Mouse (Mus musculus) adrenal gland, adult 2 months (tissue): ENCODE data around the gene Haus7. TPM values are rescaled to one million over a fixed set of nuclear protein-coding genes. Genes with fewer than 3 reads are reported as not detected.
"Not testable (repeated sequence)": the region's sequence is repeated elsewhere in the genome, so short reads cannot be mapped to it uniquely, and the experiment has no call there.

ENCODE experiments used
- DNase-seq: peaks from one replicate; pipeline ENCODE4 v3.0.0; 2021
- polyA plus RNA-seq: library from polyadenylated mRNA; depleted of rRNA; stranded (reverse); fragments of >200 nt; gene quantifications from 2 replicates; pipeline ENCODE4 v1.2.3, GENCODE M21; 2012; rRNA removed
- total RNA-seq, 2 experiments: library from RNA; stranded (reverse); gene quantifications; 2 replicates each; pipeline ENCODE4 v1.2.3; 2021

Gene Haus7
- total and polyA plus RNA-seq, 3 experiments, result 15.5 to 31.3 (median 20.3) TPM

- DNase-seq, result no peak
Measured at GRCm38 (mm10) chrX:73467446-73468241, 8.8 kb upstream of the Haus7 start.

DNA sequence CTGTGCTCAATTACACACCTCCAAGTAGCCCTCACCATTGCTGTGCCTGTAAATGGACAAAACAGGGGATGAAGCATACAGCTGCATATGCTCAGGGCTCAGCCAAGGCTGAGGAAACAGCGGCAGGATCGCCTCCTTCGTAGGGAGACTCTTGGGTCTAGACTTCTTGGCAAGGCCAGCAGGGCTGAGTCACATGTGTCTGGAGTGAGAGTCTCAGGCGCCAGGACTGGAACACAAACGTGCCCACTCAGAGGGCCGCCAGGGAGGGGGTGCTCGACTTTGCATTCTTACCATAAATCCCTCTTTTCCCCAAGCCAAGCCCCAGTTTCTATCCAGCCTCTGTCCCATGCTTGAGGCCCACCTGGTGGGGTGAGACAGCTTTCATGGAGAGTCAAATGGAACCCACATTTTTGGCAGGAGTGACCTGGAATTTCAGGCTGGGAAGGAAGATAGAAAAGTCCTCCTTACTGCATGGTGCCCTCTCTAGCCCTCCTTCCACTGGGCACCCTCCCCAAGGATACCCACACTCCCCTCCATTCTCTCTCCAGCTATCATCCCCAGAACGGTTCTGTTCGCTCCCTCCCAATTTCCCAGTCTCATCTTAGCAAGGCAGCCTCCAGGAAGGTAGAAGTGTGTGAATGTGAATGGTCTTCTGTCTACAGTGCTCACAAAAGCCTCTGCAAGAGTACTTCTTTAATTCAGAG is 6.8 kb upstream of the Haus7 start:
- peak; percentile 62 for DNase-seq

GRCm38 (mm10) chrX:73460792-73461191 is 1.9 kb upstream of the Haus7 start:
- DNase-seq, result no peak

GRCm38 (mm10) chrX:73451949-73452348 is 6.9 kb downstream of the Haus7 start:
- peak; percentile 62 for DNase-seq

- no peak for DNase-seq
Measured at GRCm38 (mm10) chrX:73441428-73441827, 17.4 kb downstream of the Haus7 start.

DNA sequence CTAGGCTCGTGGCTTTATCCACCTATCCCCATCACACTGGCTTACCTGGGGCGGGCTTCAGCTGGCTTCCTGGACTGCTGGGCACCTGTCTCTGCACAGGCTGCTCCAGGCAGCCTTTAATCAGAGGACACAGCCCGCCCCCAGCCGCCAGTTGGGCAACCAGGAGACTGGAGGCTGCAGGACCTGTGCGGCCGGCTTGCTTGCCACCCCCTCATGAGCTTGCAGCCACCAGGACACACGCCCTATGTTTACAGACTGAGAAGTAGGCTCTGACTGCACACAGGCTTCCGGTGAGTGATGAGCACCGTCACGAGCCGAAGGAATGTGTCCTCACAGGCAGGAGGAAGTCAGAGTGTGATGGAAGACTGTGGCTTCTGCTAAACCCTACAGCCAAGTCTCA is 23.6 kb downstream of the Haus7 start, which contains the start of gene Trex2:
Gene Trex2, minus strand, starts transcription at position 93 of the 400 bp plus-strand sequence.
- DNase-seq, result no peak

DNA sequence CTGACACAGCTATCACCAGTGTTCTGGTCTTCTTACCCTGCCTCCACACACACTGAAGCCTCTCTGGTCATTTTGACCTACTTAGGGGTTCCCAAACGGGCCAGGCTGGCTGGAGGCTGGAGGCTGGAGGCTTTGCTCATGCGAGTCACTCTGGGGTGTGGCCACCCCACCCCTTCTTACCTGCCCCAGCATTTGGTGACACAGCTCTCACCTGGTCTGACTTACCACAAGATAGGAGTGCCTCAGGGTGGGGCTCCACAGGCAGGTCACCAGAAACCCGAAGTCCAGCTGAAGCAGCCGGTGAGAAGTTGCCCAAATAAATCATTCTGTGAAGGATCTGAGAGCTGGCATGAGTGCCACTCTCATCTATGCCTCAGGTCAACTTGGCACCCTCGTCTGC is 26.0 kb downstream of the Haus7 start:
- DNase-seq, result no peak

DNA sequence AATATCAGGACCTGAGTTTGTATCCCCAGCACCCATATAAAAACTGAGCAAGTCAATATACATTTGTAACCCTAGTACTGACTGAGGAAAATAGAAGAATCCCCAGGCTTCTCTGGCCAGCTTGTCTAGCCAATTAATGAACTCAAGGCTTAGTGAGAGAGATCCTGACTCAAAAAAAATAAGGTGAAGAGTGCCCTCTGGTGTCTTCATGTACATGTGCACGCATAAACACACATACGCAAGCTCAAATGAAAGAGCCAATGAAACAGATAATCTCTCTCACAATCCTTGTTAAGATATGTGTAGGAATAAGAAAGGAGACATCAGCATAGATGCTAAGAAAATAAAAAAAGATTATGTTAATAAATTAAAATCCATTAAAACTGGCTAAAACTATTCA is 28.8 kb downstream of the Haus7 start:
- DNase-seq, result no peak

DNA sequence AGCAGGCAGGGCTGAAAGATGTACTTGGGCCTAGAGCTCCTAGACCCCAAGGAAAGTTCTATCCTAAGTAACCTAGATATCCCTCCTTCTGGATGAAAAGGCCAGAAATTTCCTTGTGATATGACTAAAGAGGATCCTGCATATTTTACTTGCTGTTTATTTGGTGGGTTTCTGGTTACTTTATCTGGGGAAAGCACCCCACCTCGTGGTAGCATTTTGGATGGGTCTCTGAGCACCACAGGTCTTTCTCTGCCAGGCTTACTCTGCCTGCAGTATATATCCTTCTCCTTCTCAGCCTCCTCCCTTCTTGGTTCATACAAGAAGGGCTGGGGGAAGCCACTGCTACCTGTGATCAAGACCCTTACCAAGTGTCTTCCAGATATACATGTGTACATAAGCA is 46.1 kb downstream of the Haus7 start:
- DNase-seq, result no peak

DNA sequence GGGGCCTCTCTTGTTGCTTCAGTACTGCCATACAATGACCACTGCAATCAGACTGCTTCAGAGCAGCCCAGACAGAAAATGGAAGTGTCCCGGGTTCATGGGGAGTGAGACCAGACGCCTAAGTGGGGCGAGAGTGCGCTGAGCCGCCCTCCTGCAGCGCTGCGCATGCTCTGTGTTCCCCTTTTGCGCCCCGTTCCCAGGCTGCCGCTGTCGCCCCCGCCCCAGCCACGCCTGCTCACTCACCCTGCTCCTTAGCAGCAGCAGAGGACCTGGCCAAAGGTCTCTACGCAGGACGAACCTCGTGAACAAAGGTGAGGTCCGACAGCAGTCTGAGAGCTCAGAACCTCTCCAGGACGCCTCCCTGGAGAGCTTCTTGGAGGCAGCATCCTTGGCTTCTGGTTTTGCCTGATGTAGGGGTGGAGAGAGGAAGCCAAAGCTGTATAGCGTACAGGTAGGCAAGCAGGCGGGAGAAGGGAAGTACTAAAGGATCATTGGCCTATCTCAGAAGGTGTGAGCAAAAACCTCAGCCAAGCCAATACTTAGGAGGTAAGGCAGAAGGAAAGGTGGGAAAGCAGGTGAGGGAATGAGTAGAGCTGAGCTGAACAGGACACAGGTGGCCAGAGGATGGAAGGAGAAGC is 47.8 kb downstream of the Haus7 start, which contains the start of gene Zfp92:
Gene Zfp92, plus strand, starts transcription at position 217 of the 638 bp plus-strand sequence.
- no peak for DNase-seq

DNA sequence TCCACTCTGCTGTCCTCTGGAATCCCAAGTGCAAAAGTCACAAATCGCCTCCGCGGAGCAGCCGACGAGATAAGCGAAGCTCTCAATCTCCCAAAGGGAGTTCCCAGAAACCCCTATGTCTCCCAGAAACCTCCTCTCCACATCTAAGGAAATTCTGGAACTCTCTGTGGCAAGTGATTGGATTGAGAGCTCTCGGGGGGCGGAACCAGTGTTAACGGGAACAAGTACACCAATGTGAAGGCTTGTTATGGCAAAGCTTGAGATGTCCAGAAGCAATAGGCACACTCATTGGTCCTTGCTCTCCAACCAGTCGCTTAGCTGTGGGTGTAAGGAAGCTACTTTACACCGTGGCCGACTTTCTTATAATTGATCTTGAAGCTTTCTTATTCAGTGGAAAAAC is 57.2 kb downstream of the Haus7 start:
- no peak for DNase-seq

DNA sequence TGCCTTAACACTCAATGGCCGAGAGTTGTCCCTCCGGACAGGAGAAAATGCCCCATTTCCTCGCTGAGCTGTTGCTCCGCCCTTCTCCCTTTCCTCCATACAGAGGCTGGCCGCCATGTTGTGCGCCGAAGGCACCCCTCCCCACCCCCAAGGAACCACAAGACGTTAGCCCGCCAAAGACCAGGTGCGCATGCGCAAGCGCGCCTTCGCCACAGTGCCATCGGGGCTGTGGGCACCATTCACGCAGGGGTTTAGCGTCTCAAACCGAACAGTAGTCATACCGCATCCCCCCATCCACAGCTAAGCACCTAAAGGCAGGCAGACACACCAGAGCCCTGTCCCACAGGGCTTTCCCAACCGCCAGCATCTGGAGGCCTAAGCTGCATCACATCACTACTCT is 57.9 kb downstream of the Haus7 start:
- DNase-seq, result no peak

GRCm38 (mm10) chrX:73398636-73399035 is 60.2 kb downstream of the Haus7 start, which contains the start of gene Gm18336:
Gene Gm18336 (minus strand): TSS chrX:73398736.
- DNase-seq, result not testable (repeated sequence)

DNA sequence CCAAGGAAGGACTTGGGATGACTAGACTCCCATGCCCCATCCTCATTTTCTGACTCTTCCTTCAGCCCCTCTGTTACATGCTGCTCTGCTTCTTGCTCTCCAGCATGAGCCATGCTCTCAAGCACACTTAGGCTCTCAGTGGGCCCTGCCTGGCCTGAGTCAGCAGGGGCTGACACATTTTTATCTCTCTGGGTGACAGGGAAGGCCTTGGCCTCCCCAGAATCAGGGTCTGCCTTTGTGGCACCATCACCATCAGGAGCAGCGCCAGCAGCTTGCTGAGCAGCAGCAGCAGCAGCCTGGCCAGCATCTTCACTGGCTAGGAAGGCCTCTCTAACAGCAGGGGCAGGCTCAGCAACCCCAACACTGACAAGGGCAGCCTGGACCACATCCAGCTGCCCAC is 62.4 kb downstream of the Haus7 start:
- DNase-seq, result peak; percentile 75

- no peak for DNase-seq
Measured at GRCm38 (mm10) chrX:73391481-73391880, 67.4 kb downstream of the Haus7 start.

Other genes with a start within 250 kb of the Haus7 start
- 1 to 10 TPM in 1 of 2 experiments, under 1 TPM in 1; 0.61 to 1.1 TPM for gene Xlr4b, start 244.7 kb downstream of the Haus7 start, total RNA-seq
- 0.06 TPM in 1 of 2 replicates, not detected in the other for gene Xlr4b, start 244.7 kb downstream of the Haus7 start, polyA plus RNA-seq
- gene F8a, start 230.8 kb downstream of the Haus7 start, total RNA-seq, result 10 to 100 TPM in 1 of 2 experiments, 1 to 10 TPM in 1; 8.0 to 11.8 TPM
- gene F8a, start 230.8 kb downstream of the Haus7 start, polyA plus RNA-seq, result 50.8 and 53.5 TPM in 2 replicates
- 1 to 10 TPM in 1 of 2 experiments, not detected in 1; 1.7 TPM for gene Xlr4c, start 215.9 kb downstream of the Haus7 start, total RNA-seq
- gene Xlr4c, start 215.9 kb downstream of the Haus7 start, polyA plus RNA-seq, result not detected in 2 replicates
- gene Xlr3c, start 193.7 kb downstream of the Haus7 start, total RNA-seq, result under 1 TPM in 1 of 2 experiments, not detected in 1; 0.32 TPM
- not detected in 2 replicates for gene Xlr3c, start 193.7 kb downstream of the Haus7 start, polyA plus RNA-seq
- under 1 TPM in 1 of 2 experiments, not detected in 1; 0.49 TPM for gene Xlr5a, start 166.1 kb downstream of the Haus7 start, total RNA-seq
- gene Xlr5a, start 166.1 kb downstream of the Haus7 start, polyA plus RNA-seq, result not detected in 2 replicates
- not detected for gene Xlr5c, start 166.1 kb downstream of the Haus7 start, total RNA-seq
- gene Xlr5c, start 166.1 kb downstream of the Haus7 start, polyA plus RNA-seq, result 0.25 TPM in 1 of 2 replicates, not detected in the other
- not detected for gene Gm45015, start 122.2 kb downstream of the Haus7 start, total RNA-seq
- gene Gm45015, start 122.2 kb downstream of the Haus7 start, polyA plus RNA-seq, result not detected in 2 replicates
- gene Zfp275, start 116.4 kb downstream of the Haus7 start, total RNA-seq, result 10 to 100 TPM; 14.7 to 17.0 TPM
- gene Zfp275, start 116.4 kb downstream of the Haus7 start, polyA plus RNA-seq, result 10.7 and 12.5 TPM in 2 replicates
- not detected for gene Gm18336, start 60.3 kb downstream of the Haus7 start, total RNA-seq
- gene Gm18336, start 60.3 kb downstream of the Haus7 start, polyA plus RNA-seq, result 0.03 TPM in 1 of 2 replicates, not detected in the other
- under 1 TPM; 0.26 to 0.38 TPM for gene Zfp92, start 47.9 kb downstream of the Haus7 start, total RNA-seq
- 0.10 and 0.11 TPM in 2 replicates for gene Zfp92, start 47.9 kb downstream of the Haus7 start, polyA plus RNA-seq
- gene Trex2, start 23.7 kb downstream of the Haus7 start, total RNA-seq, result not detected
- gene Trex2, start 23.7 kb downstream of the Haus7 start, polyA plus RNA-seq, result 0.13 TPM in 1 of 2 replicates, not detected in the other
- 100 to 1,000 TPM; 290 to 364 TPM for gene Bgn, start 24.6 kb upstream of the Haus7 start, total RNA-seq
- 197 and 251 TPM in 2 replicates for gene Bgn, start 24.6 kb upstream of the Haus7 start, polyA plus RNA-seq
- gene Atp2b3, start 44.0 kb upstream of the Haus7 start, total RNA-seq, result 10 to 100 TPM; 38.2 to 42.3 TPM
- gene Atp2b3, start 44.0 kb upstream of the Haus7 start, polyA plus RNA-seq, result 24.9 and 29.0 TPM in 2 replicates
- under 1 TPM; 0.26 to 0.66 TPM for gene Dusp9, start 180.4 kb upstream of the Haus7 start, total RNA-seq
- 0.33 and 0.40 TPM in 2 replicates for gene Dusp9, start 180.4 kb upstream of the Haus7 start, polyA plus RNA-seq
- 1 to 10 TPM; 6.1 to 7.1 TPM for gene Pnck, start 201.1 kb upstream of the Haus7 start, total RNA-seq
- gene Pnck, start 201.1 kb upstream of the Haus7 start, polyA plus RNA-seq, result 6.3 and 10.9 TPM in 2 replicates
- gene Slc6a8, start 214.1 kb upstream of the Haus7 start, total RNA-seq, result 100 to 1,000 TPM in 1 of 2 experiments, 10 to 100 TPM in 1; 73.8 to 137 TPM
- 82.6 and 101 TPM in 2 replicates for gene Slc6a8, start 214.1 kb upstream of the Haus7 start, polyA plus RNA-seq